Mouse (Mus musculus) central nervous system, embryonic 14 days (tissue): ENCODE measurements around the gene Hoxb8. TPM values are rescaled to one million over a fixed set of nuclear protein-coding genes. Genes with fewer than 3 reads are reported as not detected.

Source experiments
- polyA plus RNA-seq: library from polyadenylated mRNA; depleted of rRNA; stranded (reverse); fragments of >200 nt; gene quantifications from 2 replicates; pipeline ENCODE4 v1.2.3, GENCODE M21; 2012; rRNA removed

The Hoxb8 gene
- 28.2 and 71.6 TPM in 2 replicates for polyA plus RNA-seq

DNA sequence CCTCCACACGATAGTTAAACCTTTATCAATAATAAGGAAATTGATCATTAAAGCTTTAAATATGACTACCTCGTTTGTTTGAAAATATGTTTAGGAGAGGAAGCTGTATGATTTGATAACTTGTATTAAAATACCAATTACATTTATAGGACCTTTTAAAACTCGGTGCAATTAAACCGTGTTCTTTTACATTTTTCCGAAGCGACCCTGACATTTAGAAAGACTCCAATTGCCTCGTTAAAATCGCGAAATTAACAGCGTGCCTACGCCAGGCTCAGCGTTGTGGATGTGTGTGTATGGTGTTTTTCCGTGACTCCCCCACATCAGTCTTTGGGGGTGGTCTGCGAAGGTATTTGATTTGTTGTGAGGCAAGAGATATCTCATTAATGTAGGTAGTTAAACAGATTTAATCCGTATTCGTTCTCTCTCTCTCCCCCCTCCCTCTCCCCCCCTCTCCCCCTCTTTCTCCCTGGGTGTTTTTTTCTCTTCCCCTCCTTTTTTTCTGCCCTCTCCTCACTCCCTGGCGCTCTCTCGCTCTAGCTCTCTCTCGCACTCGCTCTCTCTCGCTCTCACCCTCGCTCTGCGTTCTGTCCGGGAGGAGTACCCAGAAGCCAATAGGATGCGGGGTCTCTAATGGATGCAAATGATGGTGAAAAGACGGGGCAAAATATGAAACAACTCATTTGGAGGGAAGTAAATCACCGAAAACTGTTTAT is at the start of gene Hoxb8:
TSS of gene Hoxb8 (plus strand) at position 51 of the 716 bp plus-strand sequence.

DNA sequence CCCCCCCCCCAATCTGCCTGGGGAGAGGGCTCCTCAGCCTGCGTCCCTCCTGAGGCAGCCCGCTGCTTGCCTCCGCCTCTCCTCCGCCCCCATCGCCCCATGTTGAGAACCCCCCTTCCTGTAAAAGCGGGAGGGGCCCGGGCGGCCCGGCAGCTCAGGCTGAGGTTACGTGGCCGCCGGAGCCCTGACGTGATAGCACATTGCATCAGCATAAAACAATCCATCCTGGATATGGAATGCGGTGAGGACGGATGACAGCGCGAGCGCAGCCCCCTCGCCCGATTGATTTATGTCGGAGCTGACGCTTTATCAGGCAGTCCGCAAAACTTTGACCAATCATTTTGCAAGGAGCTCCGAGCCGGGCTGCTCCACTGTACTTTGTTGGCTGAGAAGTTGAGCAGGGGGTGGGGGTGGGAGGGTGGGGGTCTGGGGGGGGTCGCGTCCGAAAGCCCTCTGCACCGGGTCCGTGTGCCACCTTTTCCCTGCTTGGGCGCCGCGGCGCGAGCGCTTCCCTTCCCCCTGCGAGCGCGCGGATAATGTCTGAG is 10.6 kb upstream of the Hoxb8 start, which contains the start of gene Hoxb9:
TSS of gene Hoxb9 (plus strand) at position 462 of the 545 bp plus-strand sequence.

DNA sequence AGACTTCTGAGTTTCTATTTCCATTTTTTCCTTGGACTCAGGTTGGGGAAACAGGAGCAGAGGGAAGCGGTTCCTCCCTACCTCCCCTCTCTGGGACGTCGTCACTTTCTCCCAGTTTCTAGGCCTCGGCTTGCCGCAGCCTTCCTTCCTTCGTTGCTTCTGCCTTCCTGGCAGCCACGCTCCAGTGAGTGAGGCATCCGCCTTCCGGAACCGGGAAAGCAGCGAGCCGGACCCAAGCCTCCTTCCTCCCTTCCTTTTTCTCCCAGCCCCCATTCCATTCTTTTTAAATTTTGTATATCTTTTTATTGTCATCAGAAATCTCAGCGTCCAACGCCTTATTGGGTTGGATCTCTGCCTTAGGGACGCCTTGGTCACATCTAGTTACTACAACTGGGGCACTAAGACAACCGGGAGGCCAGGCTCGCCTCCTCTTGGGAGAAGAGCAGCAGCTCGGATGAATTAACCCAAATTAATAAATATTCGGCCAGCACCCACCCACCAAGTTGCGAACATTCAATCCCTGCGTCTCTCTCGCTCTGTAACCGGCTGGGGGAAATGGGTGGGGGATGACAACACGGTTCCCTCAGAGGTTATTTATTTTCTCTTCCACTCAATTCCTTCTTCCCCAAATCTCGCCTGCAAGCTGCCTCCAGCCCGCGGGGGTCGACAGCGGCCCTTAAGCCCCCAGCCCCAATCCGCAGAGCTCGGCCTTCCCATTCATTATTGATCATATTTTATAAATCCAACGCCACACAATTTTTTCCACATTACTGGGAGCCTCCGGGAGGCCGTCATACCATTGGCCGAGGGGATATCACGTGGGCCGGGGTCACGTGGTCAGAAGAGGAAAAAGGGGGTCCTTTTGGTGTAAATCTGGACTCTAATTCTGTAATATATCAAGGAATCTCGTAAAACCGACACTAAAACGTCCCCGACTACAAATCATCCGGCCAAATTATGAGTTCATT is 4.3 kb downstream of the Hoxb8 start, which contains the start of gene Hoxb7:
TSS of gene Hoxb7 (plus strand) at position 853 of the 968 bp plus-strand sequence.

DNA sequence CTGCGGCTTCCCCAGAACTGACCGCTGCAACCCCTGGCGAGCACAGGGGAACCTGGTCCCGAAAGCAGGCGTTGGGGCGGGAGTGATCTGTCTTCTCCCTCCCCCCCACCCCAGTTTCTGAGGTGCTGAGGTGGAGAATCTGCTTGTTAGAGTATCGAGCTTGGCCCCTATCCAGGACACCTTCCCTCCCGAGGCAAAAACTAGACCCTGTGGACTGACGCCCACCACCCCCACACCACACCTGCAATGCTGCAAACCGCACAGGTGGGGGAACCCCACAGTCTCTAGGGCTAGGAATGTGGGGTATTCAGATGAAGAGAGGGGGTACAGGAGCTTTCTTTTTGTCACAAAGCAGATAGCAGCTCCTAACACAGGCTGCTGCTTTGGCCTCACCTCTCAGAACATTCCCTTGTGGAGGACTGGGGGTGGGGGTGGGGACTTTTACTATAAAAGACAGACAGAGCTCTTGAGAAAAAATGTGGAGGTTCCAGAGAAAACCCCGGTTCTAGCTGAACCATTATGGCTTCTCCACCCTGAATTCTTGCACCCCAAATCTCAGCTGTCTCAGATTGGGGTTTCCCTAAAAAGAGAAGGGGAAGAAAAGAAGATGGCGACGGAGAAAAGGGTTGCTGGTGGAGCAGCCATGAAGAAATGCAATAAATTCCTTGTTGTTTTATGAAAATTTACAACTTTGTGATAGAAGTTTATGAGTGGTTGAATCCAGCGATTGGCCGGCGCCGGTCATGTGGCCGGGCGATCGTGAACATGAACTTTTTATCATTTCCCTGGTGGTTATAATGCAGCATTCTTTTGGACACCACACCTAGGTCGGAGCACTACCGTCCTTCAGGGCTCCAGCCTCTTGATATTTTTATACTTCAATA is 10.2 kb downstream of the Hoxb8 start, which contains the start of gene Hoxb6:
TSS of gene Hoxb6 (plus strand) at position 796 of the 884 bp plus-strand sequence.

DNA sequence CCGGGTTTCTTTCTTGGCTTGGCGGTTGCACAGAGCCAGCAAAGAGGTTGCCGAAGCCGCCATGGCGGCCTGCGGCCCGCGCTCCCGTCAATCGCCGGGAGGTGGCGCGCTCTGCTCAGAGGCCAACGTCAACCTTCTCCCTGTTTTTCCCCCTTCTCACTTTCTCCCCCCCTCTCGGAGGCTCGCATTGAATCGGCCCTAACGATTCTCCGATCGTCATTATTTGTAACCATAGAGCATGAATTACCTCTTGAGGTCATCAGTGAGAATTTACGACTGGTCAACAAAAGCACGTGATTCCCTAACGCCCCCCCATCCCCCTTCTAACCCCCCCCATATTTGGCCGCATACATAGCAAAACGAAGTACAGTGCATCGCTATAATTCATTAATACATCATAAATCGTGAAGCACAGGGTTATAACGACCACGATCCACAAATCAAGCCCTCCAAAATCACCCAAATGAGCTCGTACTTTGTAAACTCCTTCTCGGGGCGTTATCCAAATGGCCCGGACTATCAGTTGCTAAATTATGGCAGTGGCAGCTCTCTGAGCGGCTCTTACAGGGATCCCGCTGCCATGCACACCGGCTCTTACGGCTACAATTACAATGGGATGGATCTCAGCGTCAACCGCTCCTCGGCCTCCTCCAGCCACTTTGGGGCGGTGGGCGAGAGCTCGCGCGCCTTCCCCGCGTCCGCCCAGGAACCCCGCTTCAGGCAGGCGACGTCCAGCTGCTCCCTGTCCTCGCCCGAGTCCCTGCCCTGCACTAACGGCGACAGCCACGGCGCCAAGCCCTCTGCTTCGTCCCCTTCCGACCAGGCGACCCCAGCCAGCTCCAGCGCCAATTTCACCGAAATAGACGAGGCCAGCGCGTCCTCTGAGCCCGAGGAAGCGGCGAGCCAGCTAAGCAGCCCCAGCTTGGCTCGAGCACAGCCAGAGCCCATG is 21.7 kb downstream of the Hoxb8 start, which contains the start of gene Hoxb5:
TSS of gene Hoxb5 (plus strand) at position 186 of the 949 bp plus-strand sequence.

DNA sequence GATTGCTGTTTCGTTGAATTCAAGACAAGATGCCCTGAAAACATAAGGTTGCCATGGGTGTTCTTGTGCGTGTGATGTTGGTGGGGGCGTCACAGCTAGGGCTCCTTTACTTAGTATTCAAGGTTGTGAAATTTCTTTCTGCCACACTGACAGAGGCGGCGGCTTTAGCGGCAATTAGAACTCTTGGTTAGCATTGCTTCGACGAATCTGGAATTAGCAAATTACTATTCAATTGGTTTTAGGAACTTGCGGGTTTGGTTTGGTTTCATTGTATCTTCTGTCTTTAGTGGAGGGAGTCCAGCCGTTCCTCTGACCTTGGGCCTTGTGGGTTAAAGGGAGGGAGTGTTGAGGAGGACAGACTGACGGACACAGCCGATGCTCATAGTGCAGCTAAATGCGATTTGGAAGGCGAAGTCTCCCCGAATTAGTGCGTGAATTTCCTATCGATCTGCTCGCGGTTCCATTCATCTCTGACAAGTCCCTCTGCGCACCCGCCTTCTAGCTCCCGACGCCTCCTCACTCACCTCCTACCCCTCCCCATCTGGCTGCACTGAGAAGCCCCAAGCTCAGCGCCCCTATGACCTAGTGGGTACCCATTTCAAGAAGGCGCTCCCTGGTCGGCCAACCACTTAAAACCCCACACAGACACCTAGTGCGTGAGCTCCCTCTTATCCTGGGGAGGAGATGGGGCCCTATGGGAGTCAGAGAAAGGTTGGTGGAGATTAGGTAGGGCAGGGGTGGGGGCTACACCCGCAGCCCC is 36.1 kb downstream of the Hoxb8 start, which contains the start of gene Hoxb4:
TSS of gene Hoxb4 (plus strand) at position 660 of the 760 bp plus-strand sequence.

DNA sequence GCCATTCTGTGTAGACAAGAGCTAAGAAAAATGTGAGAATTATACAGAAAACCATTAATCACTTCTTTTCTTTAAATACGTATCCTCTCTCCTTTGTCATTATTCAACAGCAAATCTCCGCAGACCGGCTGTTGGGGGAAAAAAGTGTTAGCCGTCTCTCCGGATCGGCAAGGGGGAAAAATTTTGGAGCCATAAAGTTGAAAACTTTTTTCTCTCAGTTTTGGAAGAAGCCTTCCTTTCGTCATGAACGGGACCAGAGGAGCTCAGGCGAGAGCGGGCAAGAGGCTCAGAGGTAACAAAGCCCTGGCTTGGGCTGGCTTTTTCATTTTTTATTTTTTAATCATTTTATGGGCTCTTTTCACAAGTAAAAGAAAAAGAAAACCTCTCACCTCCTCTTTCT is 41.4 kb downstream of the Hoxb8 start, which contains the start of gene Hoxb3:
TSS of gene Hoxb3 (plus strand) at position 173 of the 400 bp plus-strand sequence.

Other genes with a start within 250 kb of the Hoxb8 start
- gene Snf8, start 247.0 kb upstream of the Hoxb8 start, polyA plus RNA-seq, result 57.4 and 65.3 TPM in 2 replicates
- gene Ube2z, start 216.5 kb upstream of the Hoxb8 start, polyA plus RNA-seq, result 55.7 and 60.0 TPM in 2 replicates
- gene Atp5g1, start 206.2 kb upstream of the Hoxb8 start, polyA plus RNA-seq, result 328 and 335 TPM in 2 replicates
- not detected in 2 replicates for gene Calcoco2, start 169.9 kb upstream of the Hoxb8 start, polyA plus RNA-seq
- 0.75 and 0.84 TPM in 2 replicates for gene Ttll6, start 148.1 kb upstream of the Hoxb8 start, polyA plus RNA-seq
- not detected in 2 replicates for gene Hoxb13, start 87.6 kb upstream of the Hoxb8 start, polyA plus RNA-seq
- 0.43 and 15.4 TPM in 2 replicates for gene Hoxb9, start 10.4 kb upstream of the Hoxb8 start, polyA plus RNA-seq
- gene Hoxb7, start 4.7 kb downstream of the Hoxb8 start, polyA plus RNA-seq, result 3.5 and 10.0 TPM in 2 replicates
- gene Hoxb6, start 10.6 kb downstream of the Hoxb8 start, polyA plus RNA-seq, result 14.9 and 21.2 TPM in 2 replicates
- gene Hoxb5, start 21.4 kb downstream of the Hoxb8 start, polyA plus RNA-seq, result 24.3 and 32.8 TPM in 2 replicates
- gene Hoxb4, start 36.4 kb downstream of the Hoxb8 start, polyA plus RNA-seq, result 4.7 and 5.6 TPM in 2 replicates
- 25.2 and 37.6 TPM in 2 replicates for gene Hoxb3, start 41.4 kb downstream of the Hoxb8 start, polyA plus RNA-seq
- gene Hoxb2, start 68.6 kb downstream of the Hoxb8 start, polyA plus RNA-seq, result 10.5 and 15.4 TPM in 2 replicates
- gene Hoxb1, start 83.8 kb downstream of the Hoxb8 start, polyA plus RNA-seq, result 0.06 and 0.10 TPM in 2 replicates
- gene Skap1, start 182.7 kb downstream of the Hoxb8 start, polyA plus RNA-seq, result 1.9 and 2.4 TPM in 2 replicates